Mouse (Mus musculus): ENCODE data around the gene Rtl5.
A peak's percentile ranks its signal among the peaks of the same experiment; 100 is the strongest.
"Not testable (repeated sequence)": the region's sequence is repeated elsewhere in the genome, so short reads cannot be mapped to it uniquely, and the experiment has no call there.

The Rtl5 gene

DNA sequence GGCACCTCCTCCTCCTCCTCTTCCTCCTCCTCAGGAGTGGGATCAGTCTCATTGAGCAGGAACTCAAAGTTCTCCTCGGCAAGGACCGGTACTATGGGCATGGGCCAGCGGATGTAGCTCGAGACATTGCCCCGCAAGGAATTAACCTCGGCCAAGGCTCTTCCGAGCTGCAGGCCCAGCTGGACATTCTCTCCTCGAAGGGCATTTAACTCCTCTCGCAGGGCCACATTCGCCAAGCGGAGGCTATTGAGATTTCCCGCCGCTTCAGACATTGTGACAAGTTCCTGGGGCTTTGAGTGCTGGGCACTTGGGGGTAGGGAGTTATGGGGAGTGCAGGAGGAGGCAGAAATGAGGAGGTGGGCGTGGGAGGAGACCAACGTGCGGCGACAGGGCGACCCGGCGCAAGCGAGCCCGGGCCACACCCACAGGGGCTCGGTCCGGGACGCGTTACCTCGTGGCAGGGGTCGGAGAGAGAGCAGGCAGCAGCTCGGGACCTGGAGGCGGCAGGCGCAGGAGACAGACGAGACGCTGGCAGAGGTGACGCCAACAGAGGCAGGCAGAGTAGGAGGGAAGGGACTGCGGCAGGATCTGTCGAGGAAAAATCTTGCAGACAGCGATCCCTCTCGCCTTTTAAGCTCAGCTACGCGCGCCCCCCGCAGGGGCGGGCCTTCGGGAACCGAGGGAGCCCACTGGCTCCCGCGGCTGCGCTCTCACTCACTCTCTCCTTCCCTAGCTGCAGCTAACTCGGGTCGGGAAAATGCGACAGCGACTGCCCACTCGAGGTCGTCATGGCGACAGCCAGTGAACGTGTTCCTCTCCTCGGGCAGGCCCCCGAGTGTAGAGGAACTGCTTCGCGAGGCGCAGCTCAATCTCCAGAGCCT, at the start of gene Rtl5:
Rtl5 (minus strand) TSS at position 714 of the 881 bp plus-strand sequence.
- peak; percentile 72 for DNase-seq (ENCODE audit: low read depth, low spot score)

DNA sequence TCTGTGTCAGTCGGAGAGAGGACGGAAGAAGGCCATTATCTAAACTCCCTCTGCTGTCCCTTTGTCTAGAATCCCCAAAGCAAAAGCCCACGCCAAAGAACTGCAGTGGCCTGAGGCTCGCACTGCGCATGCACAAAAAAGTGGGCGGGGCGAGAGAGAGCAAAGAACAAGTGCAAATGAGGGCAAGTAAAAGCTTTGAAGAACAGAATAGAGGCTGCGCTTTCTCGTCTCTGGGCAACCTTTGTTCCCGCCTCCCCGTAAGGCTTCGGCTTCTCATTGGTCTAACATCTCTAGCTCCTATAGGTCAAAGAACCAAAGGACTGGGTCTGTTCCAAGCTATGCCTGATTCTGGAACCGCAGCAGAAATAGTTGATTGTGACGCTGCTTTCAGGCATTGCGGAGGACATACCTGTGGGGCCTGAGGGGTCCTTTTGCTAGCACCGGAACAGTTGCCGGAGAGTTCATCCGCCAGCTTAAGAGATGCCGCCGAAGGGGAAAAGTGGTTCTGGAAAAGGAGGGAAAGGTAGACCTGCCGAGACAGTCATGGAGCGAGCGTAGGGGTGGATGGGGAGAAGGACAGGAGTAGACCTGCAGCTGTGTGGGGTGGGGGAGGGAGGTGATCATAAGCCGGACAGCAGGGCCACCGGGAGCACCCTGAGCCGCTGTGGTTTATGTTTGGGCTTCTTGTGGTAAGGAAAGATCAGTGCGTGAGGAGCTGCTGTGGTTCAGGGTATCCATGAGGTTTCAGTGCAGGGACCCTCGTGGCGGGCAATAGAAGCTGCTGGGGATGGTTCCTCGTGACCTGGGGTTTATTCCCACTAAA, 48.1 kb upstream of the Rtl5 start, which contains the start of gene Pin4:
Pin4 (plus strand) TSS at position 406 of the 823 bp plus-strand sequence.
- DNase-seq (ENCODE audit: low read depth, low spot score), result peak; percentile 97

DNA sequence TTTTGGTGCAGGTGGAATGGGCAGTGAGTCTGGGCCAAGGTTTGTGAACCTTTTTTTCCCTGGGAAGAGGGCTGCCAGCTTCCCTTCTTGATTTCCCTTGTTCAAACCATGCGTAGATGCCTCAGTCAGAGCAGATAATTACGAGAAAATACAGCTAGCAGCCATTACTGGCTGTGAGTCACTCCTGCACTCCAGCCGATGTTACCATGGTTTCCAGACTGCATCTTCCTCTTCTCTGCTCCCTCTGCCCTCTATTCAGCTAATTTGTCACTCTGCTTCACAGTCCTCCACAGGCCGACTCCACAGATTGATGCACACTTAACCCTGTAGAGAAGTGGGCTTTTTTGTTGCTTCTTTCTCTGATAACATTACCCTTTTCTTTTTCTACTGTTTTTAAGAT, 44.6 kb upstream of the Rtl5 start:
- DNase-seq (ENCODE audit: low read depth, low spot score), result no peak

DNA sequence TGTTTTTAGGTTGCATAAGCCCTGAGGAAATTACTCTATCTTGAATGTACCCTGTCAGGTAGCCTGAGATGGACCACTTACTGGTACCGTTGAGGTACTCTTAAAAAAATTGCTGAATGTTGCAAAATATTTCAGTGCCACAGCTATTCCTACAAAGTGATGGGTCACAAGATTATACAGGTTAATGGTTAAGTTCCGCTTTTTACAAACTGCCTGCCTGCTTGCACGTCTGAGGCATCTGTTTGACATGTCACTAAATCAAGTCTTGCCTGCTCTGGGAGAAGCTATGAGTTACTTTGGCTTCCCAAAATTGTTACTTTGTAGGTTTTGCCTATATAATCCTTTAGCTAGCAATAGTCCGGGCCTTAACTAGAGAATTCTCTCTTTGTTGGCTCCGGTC, 38.2 kb upstream of the Rtl5 start:
- not testable (repeated sequence) for DNase-seq (ENCODE audit: low read depth, low spot score)

DNA sequence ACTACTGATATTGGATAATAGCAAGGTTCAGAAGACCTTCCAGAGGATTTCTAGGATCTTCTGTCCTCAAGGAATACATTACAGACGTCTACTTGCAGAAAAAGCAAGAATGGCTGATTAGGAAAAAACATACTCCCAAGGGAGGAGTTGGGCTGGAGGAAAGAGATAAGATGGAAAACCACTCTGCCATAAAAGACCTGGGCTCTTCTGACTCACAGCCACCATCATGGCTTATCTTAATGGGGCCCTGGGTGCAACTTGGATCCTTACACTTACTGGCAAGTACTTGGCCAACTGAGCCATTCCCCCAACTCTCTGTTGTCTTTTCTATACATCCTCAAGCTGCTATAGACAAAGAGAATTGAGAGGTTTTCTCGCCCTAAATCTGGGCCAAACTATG, 32.7 kb upstream of the Rtl5 start:
- not testable (repeated sequence) for DNase-seq (ENCODE audit: low read depth, low spot score)

DNA sequence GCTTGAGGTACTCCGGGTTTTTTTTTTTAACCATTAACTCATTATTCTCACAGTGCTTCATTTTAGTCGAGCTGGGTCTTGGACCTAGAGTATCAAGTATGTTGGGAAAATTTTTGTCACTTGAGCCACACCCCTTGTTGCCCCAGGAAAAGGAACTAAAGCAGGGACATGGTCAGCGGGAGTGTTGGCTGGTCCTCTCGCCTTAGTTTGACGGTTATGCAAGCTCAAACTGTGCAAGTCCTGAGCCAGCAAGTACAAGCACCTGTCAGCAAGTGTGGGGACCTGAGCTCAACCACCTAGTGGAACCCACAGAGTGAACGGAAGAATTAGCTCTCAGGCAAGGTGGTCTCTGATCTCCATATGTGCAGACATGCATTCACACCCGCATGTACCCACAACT, 30.8 kb upstream of the Rtl5 start:
- DNase-seq (ENCODE audit: low read depth, low spot score), result no peak

DNA sequence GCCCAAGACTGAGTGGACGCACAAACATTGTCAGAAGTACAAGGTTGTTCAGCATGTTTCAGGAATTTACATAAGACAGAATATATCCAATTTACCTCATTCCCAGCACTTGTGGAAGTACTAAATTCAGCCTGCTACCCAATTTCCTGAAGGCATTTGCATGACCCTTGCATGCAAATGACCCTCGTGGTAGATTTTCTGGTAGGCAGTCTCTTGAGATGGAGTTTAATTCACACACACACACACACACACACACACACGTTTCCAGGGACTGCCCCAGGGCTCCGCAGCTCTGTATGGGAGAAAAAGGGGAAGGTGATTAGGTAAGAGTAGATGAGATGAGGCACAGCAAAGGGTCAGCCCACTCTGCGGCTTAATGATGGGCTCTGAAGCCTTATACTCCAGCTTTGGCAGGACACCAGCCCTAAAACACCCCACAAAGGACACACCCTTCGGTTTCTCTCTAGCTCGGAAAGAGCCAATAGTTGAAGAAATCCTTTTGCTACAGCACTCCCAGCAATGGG, 23.3 kb upstream of the Rtl5 start:
- no peak for DNase-seq (ENCODE audit: low read depth, low spot score)

DNA sequence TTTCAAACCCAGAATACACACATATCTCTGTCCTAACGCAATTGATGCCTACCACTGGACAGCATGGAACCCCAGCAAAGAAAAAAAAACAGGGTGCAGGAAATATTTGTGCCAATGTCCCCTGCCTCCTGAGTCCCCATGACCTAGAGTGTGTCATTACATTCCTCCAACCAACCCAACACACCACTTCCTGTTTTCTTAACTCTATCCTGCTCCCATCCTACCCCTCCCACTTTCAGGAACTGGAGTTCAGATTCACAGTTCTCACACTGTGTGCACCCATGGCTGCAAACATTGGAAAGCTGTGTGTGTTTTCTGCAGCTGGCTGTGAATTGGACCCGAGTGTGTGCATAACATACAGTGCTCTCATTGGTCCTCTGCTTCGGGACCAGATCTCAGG, 19.5 kb upstream of the Rtl5 start:
- no peak for DNase-seq (ENCODE audit: low read depth, low spot score)

DNA sequence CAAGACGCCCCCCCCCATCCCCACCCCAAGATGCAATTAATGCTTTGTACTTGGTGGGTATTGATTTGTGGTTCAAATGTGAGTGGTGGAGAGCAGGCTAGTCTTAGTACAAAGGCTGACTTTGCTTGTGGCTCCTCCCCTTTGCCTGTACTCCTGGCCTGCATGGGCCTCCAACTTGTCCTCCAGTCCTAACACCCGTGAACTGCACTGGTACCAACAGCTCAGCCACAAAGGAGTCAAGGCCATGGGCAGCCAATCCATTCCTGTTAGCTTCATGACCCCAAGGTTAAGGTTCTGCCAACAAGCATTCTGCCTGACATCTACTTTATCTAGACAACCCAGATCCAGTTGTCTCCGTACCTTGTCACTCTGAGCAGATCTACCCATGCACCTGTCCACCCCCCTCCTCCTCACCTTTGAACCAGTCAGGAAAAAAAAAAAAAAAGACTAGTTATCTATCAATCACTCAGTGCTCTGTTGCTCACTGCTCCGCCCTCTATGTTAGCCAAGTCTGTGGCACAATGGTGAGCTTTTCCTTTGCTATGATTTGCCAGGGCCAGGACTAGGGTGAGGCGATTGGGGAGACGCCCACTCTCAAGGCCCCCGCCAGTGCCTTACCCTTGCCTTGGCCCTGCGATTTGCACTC, 14.8 kb upstream of the Rtl5 start:
- DNase-seq (ENCODE audit: low read depth, low spot score), result no peak

DNA sequence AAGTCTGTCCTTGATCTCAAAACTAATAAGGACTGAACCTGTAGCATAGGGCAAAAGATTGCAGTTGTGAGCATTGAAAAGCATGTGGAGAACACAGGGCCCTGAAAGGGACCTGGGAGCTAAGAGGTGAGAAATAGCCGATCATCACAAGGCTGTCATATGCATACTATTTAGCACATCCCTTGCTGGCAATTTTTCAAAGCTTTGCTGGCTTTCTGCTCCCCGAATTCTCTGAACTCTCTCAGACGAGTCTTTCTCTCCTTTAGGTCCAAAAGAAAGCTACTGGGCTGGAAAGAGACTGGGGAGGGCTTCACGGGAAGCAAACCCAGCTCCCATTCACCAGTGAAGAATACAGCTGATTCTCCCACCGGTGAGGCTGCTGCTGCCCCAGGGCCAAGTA, 11.2 kb upstream of the Rtl5 start:
- DNase-seq (ENCODE audit: low read depth, low spot score), result no peak

DNA sequence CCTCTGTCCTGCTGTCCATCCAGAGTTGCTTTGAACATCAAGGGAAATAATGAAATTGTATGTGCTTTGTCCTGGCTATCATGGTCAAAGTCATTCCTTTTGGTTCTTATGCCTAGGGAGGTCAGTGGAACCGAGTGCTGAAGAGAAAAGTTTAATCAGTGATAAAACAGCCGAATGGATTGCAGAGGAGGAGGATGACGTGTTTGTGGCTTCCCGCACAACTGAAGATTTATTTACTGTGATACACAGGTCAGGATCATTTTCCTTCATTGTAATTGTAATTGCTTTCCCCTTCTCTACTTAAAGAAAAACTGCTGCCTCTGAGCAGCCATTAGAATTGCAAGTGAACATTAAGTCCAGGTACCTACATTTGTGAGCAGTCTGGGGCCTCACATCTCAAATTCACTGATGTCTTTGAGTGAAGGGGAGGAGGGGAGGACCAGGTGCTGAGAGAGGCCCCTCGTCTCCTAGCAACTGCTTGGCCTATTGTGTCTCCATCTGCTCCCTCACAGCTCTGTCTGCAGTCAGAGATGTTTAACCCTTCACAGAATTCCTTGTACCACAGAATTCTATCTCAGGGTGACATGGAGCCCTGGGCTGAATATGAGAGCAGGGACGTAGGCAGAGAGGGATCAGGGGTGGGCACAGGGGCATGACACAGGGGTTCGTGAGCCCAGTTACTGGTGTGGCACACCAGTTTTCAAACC, 10.6 kb upstream of the Rtl5 start:
- no peak for DNase-seq (ENCODE audit: low read depth, low spot score)

DNA sequence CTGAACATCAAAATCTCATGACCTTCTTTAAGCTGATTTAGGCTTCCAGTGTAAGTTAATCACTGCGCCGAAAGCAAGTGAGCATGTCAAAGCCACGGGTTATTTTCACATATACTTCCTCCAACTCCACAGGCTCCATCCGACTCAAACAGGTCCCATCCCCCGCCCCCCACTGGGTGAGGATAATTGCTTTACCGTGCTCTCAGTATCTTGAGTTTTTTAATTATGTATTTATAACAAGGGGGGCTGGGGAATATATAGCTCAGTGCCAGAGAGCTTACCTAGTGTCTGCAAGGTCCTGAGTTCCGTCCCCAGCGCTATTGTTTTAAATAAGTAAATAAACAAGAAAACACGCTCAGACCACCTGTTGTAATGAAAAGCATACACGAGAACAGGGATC, 10.0 kb upstream of the Rtl5 start:
- no peak for DNase-seq (ENCODE audit: low read depth, low spot score)

DNA sequence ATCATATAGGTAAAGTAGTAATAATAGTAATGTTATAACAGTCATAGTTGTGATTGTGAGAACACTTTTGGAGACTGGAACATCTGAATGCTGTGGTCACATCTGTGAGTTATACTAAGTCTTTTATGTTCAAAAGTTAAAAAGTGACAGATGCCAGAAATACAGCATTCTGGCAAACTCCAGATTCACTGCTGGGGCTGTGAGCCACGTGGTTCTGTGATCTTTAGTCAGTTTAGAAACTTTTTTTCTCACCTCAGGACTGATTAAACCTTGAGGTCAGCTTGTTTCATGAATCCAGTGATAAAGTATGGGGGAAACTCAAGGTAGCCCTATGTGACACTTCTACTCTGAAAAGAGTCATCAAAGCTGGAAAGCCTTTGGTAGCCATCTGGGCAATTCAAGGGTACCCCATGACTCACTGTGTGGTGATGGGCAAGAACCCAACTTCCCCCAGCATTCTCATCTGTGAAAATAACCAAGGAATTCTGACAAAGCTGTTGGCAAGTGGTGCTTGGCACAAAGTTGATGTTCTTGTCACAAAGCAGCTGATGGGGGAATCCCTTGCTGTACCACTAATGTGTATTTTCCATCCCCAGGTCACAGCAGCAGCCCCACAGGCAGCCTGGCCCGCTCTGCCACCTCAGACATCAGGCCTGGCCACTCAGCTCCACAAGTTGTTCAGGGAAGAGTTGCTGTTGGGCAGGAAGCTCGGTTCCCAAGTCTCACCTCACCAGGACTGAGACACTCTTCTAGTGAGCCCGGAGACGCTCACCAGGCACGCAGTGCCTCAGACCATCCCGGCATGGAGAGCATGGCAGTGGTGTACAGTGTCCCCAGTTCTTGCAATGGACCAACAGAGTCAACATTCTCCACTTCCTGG, 6.0 kb upstream of the Rtl5 start:
- DNase-seq (ENCODE audit: low read depth, low spot score), result no peak

DNA sequence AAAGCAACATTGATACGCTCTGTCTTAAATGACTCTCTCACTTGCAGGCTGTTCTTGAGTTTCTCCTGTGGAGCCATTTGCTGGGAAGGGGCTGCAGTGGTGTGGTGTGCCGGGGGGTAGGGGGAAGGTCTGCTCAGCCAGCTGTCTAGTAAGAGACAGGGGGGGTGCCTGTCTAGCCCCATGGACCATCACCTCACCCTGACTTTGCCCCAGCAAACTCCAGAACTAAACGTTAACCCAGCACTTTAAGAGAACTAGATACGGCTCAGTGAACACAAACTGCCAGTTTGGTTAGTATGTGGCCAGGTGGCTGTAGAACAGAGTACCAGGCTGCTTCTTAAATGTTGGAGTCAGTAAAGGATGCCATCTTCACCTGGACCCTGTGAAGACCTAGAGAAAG, 4.1 kb upstream of the Rtl5 start:
- no peak for DNase-seq (ENCODE audit: low read depth, low spot score)

DNA sequence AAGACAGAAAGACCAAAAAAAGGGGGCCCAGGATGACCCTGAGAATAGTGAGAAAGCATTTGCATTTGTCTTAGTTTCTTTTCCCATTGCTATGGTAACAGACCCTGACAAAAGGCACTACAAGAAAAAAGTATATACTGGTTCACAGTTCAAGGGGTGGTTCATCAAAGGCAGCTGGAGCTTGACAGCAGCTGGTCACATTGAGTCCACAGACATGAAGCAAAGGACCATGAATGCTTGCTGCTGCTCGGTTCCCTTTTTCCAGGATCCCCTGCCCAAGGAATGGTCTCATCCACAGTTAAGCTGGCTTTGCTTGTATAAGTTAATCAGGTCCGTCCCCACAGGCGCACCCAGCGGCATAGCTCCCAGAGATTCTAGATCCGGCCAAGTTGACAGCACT, 3.3 kb upstream of the Rtl5 start:
- DNase-seq (ENCODE audit: low read depth, low spot score), result no peak

DNA sequence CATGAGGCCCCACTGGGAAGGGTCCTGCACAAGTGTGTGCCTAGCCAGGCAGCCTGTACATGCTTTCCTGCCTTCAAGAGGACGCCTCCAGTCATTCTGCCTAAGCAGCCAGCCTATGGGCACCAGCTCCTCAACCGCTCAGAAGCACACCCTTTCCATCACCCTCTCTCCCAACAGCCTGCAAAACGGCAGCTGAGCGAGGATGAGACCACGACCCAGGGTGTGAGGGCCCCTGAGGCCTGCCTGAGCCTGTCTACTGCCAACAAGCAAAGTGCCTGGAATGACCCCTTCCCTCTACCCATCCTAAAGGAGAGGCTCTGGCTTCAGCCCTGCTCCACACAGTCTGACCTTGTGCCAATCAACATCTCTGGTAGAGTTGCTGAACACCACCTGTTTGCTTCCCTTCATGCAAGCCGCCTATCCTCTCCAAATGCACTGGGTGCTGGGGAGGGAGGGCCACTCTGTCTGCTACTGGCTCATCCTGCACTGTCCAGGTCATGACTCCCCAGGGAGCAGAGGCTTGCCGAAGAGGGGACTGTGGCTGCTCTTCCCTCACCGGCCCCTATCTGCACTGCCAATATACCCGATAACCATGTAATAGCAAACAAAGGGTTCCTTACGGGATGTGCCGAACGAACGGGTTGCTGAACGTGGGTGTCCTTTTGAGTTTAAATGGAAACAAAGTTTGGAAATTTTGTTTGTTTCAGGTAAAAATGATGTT, 2.7 kb upstream of the Rtl5 start:
- no peak for DNase-seq (ENCODE audit: low read depth, low spot score)

DNA sequence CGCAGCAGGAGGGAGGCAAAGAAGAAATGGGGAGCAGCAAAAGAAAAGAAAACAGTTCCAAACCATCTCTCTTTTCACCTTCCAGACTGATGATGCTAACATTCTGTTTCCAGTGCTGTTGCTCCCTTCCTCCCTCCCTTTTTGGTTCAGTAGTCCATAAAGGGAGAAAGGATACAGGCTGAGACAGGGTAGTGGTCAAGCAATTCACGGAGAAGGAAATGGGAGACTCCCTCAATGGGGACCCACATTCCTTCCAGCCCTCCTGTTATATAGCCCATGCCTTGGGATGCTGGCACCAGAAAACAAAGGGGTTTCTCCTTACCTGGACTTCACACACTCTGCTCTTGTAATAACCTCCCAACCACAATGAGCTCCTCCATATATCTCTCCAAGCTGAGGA, 413 bp upstream of the Rtl5 start:
- DNase-seq (ENCODE audit: low read depth, low spot score), result no peak

DNA sequence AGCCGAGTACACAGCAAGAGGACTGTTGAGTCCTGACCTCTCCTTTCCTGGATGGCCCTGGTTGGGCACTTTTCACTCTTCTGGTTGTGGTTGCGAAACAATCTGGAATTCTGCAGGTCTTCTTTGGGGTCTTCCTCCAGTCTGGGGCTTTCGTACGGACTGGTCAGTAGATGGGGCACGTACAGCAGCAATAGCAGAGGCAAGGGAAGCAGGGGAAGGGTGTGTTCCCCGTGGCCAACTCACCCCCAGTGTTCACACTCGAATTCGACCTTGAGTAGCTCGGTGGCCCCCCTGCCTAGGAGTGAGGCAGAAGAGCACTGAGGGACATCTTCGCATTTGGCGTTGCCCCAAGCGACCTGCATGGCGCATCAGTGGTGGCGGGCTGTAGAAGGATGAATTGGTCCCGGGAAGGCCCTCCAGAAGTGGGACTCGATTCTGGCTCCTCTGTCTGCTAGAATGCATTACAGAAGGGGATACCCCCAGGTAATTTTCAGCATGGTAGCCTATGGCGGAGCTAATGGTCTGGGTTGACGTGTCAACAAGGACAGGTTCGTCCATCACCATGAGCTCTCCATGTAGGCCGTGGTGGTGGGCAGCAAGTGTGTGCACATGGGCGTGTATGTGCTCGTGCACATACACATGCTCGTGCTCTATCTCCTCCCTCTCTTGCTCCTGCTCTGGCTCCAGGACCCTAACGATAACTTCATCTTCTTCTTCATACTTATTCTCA, 2.1 kb downstream of the Rtl5 start:
- no peak for DNase-seq (ENCODE audit: low read depth, low spot score)

DNA sequence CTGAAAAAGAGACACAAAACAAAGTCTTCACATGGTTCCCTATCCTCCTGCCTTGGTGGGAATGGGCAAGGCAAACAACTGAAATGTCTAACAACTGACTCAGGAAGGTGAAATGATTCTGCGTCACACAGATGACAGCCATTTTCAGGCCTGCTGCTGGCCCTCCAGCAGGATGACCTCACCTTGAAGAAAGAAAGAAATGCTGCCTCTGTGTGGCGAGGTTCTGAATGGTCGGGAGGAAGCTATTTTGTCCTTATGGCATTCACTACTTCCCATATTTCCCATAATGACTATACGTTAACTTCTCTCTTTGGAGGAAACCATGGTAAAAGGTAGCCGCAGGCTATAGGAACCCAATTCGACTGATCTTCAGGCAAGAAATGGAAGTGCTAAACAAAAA, 4.0 kb downstream of the Rtl5 start:
- DNase-seq (ENCODE audit: low read depth, low spot score), result no peak
